Mouse (Mus musculus) T-cell, adult 2 months (primary cell): Measurements from ENCODE around the gene Stard10.

ENCODE experiments used
- DNase-seq: peaks from one replicate; pipeline ENCODE4 v3.0.0; 2022; ENCODE audit warnings: low spot score

Gene Stard10

DNA sequence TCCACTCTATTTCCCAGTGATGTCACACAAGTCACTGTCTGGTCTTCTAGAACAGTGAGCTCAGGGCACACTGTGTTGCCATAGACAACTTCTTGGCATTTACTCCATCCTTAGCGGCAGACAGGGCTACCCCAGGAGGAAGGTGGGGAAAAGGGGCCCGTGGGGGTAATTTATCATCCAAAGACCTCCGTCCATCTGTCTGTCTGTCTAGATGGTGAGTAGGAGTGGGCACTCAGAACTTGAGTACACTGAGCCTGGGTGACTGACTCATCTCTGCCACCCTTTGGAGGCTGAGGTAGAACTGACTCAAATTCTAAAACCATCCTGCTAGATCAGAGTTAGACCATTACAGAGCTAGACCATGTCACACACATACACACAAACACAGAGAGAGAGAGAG lies at the start of gene Stard10:
Gene Stard10 (plus strand): TSS at position 73 of the 400 bp plus-strand sequence.
- no peak for DNase-seq

DNA sequence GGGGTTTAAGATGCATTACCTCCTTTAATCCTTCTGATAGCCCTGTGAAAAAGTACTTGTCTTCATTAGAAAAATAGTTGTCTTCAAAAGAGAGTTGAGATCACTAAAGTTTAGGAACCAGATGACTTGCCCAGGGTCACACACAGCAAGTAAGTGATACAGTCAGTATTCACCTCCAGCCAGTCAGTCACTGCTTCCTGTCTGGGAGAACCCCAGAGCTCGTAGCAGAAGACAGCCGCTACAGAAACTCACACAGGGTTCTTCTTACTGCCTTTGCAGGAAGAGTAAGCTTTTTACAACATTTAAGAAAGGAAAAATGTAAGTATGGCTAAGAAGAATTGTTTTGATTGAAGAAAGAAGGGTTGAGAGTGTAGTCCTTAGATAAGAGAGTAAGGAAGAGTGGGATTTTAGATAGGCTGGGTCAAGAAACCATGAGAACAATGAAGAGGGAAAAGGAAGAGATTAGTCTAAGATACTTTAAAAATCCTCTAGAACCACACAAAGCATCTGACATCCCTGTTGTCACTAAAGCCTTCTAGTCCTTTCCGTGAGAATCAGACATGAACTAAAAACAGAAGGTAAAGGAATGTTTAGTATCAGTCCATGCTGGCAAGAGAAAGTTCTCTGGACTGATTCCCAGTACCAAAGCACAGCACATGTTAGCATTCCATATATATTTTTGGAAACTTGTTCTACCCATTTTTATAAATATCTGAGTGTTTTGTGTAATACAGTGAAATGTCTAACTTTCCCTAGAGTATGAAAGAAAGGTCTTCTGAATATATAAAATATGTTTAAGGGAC lies 49.2 kb upstream of the Stard10 start:
- DNase-seq: no peak

DNA sequence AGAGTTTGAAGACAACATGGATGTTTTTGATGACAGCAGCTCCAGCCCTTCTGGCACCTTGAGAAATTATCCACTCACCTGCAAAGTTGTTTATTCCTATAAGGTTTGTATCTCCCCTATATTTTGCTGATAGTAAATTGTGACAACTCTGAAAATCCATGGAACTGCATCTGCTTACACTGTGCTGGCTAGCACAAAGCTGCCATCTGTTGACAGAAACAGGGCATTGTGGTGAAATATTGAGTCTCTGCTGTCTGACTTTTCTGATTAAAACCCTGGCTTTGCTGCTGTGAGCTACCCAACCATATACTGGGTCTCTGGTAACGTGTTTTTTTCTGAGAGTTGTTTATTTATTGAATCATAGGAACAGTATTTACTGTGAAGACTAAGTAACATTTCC lies 45.3 kb upstream of the Stard10 start:
- DNase-seq: no peak

DNA sequence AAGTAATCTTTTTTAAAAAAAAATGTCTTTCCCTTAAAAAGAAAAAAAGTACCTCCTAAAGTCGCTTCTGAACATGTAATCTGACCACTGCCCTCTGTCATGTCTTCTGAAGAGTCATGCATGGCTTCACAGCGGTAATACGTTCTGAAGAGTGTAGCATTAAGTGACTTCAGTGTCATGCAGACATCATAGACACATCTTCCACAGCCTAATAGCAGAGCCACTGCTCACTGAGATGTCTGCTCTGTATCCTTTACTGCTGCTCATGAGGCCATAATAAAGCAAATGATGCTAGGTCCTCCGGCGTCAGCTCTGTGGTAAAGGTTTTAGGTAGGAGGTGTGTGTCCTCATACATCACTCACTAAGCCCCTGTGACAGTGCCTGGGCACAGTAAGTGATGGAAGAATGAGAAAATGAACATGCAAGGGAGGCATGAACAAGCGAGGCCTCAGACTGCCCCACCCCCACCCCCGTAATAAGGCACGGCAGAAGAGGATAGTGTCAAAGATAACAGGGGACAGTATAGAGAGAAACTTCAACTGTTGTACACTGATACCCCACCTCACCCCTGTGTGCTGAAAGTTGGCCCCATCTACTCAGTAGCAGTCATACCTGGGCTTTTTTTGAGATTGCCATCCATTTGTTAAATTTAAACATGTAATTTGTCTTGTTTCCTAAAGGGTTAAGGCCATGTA lies 44.3 kb upstream of the Stard10 start:
- DNase-seq: no peak

DNA sequence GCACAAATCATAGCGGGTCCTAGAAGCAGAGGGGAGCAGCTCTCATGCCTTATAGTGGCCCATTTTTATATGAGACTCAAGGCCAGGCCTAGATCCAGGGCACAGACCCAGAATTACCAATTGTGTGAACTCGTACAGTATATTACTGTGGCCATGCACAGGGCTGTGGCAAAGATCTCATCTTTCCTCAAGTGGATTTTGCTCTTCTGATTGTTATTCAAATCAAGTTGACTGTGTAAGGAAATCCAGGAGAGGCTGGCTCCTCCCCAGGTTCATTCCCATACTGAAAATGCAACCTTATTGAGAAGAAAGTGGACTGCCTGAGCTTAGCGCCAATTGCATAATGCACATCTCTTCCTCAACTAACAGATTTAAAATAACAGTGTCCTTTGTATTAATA lies 34.2 kb upstream of the Stard10 start:
- no peak for DNase-seq

DNA sequence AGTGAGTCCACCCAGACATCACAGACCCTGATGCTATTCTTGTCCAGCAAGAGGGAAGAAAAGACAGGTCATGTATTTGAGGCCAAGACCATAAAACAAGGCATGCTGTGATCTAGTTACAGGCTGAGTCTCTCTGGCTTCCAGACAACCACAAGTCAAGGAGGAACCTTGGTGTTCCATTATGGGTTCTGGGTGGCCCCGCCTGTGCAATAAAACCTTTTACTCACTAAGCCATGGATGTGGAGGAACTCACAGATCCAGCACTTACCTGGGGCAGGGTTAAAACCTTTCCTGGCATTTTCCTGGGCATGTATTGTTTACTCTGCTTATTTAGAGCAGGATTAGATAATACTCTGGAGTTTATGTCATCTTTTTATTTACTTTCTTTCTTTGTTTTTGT lies 32.4 kb upstream of the Stard10 start:
- no peak for DNase-seq

DNA sequence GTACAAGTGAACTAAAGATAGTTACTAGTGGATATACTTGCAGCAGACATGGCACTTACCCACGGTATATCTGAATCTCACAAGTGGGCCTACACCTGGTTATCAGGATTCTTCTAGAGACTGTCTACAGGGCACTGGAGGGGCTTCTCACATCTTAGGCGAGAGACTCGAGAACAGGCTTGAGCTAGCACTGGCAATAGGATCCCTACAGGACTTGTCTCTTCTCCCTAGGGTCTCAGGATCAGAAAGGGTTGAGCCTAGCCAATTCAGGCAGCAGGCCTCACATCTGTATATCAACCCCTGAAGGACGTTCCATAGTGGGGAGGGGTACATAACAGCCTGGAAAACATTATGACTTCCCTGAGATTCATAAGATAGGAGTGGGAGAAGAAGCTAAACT lies 30.0 kb upstream of the Stard10 start:
- DNase-seq: no peak

DNA sequence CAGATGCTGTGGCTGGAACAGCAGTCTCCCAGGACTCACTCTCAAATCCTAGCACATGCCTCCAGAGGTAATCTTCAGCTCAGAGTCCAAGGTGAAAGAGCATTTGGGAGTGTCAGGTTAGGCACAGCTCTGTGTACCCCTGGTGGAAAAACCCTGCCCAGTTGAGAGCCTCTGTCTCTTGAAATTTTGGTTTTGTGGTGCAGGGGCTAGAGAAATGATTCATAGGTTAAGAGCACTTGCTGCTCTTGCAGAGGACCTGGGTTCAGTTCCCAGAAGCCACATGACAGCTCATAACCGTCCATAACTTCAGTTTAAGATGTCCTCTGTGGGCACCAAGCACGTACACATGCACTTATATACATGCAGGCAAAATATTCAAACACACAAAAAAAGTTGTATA lies 29.1 kb upstream of the Stard10 start:
- no peak for DNase-seq

DNA sequence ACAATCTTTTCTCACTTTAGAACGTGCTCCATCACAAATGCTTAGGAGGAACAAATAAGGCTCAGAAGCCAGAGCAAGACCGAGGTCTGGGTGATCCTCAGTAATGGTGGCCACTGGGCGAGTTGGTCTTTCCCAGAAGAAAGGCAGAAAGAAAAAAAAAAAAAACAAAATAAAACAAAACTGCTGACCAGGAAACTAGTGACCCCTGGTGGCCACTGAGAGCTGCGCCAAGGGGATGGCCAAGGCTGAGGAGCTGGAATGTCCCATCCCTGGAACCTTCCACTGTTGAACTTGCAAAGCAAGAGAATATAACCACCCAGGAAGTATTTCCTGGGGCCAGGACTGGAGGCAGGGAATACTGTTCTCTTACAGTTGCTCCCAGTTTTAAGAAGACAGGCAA lies 28.4 kb upstream of the Stard10 start:
- peak; percentile 19 for DNase-seq

DNA sequence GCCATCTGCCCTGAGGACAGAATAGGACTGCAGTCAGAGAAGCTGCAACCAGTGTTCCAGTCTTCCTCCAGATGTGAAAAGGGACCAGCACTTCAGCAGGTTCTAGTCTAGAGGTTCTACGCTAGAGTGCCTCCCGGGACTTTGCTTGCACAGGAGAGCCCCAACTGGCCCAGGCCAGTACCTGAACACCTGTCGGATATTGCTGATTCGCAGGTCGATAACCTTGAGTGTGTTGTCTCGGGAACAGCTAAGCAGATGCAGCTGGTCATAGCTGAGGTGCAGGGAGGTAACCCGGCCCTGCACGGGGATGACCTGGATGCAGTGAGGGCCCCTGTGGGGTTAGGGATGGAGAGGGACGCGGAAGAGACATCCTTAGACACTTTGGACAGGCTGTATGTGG lies 26.5 kb upstream of the Stard10 start:
- DNase-seq: no peak

DNA sequence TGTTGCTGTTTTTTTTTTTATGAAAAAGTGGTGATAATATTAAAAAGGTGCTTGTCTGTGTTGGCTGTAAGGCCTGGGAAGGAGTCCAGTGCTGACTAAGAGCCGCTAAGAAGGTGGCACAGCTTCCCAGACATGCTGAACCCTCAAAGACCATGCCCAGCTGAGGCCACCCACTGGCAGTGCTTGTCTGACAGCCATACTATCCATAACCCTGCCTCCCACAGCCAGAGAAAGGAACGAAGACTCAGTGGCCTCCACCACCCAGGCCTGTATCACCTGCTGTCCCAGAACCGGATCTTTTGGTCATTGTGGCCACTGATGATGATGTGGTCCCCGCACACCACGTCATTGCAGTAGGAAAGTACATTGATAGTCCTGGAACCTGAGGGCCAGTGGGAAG lies 25.7 kb upstream of the Stard10 start:
- DNase-seq: no peak

DNA sequence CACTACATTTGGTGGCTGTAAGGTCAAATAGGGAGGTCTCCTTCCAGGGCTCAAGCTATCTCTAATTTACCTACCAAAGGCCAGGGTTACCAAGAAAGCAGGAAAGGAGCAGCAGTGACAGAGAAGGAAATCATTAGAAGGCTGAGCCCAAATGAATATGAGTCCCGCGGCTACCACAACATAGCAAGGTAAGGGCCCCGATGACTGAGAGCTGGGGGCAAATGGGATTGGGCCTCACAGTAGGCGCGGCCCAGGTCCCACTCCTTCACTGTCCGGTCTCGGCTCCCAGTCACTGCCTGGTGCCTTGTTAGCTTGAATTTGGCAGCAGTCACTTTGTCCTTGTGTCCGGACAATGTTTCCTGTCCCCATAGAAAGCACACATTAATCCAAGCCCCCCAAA lies 25.2 kb upstream of the Stard10 start:
- DNase-seq: no peak

DNA sequence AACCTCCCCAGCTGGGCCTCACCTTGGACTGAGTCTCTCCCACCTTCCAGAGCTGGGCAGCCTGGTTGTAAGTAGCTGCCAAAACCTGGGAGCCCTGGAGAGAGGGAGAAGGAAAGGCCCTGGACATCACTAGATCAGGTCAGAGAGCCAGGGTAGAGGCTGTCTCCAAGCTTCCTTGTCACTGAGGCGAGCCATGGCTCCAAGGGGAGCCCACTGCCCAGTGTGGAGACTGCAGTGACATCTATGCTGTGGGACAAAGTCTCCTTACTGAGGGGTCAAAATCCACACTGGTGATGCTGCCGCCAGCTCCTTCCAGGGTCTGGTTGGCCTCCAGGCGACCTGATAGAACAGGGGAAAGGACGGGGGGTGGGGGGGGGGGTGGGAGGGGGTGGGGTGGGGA lies 24.8 kb upstream of the Stard10 start:
- no peak for DNase-seq

DNA sequence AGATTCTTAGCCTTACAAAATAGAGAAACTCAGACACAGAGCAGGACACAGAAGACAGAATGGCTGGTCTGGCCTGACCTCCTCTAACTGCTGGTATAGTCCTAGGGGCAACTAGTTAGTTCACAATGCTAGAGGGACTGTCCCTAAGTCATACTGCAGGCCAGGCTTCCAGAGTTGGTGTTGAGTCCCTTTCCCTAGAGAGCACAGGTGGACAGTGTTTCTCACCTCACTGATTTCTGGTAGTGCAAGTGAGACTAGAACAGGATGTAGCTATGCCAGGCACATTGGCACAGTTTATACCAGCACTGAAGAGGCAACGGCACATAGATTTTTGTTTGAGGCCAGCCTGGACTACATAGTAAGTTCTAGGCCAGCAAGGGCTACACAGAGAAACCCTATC lies 24.2 kb upstream of the Stard10 start:
- no peak for DNase-seq

DNA sequence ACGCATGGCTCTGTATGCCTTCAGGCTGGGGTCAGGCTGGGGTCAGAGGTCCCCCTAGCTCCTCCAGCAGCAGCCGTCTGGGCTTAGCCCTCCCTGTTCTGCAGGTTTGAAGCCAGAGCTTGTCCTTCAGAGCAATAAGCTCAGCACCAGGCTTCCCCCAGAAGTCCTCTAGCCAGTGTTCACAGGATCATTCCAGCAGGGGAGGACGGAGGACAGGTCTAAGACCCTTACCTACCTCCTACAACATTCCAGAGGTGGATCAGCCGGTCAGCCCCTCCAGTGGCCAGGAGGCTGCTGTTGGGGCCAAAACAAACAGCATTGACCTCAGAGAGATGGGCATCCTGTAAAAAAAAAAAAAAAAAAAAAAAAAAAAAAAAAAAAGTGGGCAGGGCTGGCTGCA lies 23.7 kb upstream of the Stard10 start:
- no peak for DNase-seq

DNA sequence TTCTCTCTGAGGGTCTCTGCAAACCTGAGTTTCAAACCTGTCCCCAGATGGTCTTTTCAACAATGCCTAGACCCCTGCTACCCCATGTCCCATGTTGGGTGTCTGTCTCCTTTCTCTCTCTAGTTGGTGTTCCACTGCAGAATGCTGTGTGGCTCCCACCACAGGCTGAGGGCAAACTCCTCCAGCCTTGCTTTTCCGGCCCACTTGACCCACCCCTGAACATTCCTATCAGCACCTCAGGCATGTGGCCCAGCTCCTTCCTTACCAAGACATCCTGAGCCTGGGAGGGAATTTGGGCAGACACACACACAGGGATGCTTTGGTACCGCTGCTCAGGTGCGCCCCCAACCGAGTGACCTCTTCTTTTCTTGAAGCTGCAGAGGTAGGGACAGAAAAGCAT lies 23.3 kb upstream of the Stard10 start:
- no peak for DNase-seq

DNA sequence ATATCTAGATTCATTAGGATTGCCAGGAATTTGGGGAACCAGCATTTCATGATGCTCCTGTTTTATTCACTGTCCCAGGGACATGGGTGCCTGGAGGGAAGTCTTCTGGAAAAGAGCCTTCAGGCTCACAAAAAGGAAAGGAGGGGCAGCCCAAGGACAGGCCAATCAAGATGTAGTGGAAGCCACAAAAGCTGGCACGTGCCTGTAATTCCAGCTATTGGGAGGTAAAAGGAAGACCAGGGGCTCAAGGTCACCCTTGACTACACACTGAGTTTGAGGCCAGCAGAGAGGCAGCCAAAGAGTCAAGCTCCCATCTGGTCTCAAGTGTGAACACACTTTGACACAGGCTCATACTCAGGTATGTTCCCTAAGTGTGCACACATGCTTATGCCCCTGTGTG lies 21.4 kb upstream of the Stard10 start:
- DNase-seq: no peak

DNA sequence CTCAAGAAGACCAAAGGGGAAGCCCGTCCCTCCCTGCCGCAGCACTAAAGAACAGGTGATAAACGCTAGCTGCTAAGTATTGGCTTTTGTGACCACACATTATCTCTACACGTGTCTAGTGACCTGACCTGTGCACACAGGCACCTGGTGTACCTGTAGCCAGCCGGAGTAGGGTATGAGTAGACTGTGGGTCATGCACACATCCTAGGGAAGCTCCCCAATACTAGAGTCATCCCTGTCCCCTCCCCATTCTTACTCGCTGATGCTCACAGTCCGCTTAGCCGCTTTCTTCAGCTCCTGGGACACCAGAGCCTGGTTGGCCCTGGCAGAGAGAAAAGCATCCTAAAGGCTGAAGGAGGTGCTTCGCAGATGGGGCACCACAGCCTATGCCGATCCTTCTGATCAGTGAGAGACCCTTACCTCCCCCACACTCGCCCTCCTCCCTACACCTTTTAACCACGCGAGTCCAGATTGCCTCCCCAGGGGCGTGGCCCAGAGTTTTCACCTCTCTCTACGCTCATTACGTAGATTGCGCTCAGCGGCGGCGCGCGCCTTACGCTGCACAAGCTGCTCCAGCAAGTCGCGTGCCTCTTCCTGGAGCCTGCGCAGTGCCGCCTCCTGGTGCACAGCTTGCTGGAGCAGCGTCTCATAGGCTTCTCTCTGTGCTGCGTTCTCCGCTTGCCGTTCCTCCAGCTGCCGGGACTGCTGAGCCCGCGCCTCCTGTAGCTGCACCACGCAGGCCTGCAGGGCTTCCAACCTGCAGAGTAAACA lies 20.4 kb upstream of the Stard10 start:
- peak; percentile 52 for DNase-seq

DNA sequence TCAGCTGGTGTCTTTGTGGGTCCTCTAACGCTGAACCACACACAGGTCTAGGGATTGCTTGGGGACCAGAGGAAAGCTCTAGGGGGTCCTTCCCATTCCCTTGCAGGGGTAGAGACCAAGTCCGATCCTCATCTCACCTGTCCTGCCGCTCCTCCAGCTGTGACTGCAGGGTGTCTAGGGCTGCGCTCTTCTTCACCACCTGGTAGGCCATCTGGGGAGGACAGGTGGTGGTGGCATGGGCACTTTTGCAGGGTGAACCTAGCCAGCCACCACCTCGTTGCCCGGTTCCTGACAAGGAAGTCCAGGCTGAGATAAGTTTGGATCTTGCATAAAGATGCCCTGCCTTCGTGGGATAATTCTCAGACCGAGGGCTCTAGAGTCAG lies 19.9 kb upstream of the Stard10 start:
- DNase-seq: no peak

DNA sequence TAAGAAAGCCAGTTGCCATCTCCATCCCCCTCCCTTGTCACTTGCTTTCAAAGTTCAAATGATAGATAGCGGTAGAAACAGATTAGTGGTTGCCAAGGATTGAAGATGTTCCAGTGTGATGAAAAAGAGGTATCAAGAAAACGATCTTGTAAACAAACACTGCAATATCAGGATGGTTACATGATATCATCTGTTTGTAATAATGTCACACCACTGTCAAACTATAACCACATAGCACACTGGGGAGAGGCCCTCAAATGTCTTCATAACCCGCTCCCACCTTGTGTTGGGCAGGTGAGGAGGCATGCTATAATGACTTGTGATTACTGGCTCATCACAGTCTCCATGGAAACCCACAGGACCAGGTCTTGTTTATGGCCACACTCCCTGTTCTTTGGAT lies 18.5 kb upstream of the Stard10 start:
- no peak for DNase-seq

DNA sequence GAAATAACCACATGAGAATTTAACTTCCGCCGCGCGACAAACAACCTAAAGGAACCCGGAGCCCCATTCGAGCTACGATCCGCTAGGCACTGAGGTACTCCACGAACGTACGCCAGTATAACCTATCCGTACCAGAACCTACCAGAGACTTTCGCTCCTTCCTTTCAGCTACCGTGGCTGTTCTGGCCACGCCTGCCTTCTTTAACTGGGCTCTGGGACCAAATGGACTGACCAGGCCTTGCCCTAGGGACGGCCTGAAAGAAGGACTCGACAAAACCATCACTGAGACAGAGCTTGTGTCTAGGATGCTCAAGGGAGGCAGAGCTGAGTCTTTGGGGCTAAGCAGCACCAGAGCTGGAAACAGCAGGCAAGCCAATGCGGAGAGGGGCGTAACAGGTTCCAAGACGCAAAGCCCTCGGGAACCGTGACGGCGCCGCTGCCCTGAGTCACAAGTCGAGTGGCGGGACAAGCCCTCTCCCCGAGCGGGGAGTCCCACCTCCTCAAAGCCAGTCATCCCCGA lies 15.5 kb upstream of the Stard10 start:
- DNase-seq: peak; percentile 78

DNA sequence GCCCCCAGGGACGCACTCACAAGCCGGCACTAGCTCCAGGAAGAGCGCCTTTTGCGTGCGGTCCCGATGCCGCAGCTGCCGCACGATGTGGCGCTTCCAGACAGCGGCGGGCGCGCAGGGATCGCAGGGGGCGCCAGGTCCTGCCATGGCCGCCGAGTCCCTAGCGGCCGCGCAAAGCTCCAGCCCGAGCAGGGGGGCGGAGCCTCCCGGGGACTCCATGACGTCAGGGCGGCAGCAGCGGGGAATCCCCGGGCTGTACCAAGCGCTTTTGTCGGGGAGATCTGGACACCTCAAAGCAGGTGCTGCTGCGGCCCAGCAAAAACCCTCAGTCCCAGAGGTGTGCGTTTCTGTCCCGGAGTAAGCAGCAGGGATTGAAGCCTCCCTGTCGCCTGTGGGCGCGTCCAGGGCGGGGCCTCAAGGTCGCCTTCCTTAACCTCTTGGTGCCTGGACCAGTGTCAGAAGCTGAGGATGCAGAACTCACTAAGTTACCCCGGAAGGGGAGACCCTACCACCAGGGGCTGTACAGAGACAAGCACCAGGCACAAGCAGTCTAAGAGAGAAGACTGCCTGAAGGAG lies 14.9 kb upstream of the Stard10 start, which contains the start of gene Atg16l2:
Gene Atg16l2 (minus strand): TSS at position 371 of the 576 bp plus-strand sequence.
- DNase-seq: peak; percentile 99
